Mouse (Mus musculus): Measurements from ENCODE around the gene Zfp273.
"Not testable (repeated sequence)": the region's sequence is repeated elsewhere in the genome, so short reads cannot be mapped to it uniquely, and the experiment has no call there.

Gene Zfp273

DNA sequence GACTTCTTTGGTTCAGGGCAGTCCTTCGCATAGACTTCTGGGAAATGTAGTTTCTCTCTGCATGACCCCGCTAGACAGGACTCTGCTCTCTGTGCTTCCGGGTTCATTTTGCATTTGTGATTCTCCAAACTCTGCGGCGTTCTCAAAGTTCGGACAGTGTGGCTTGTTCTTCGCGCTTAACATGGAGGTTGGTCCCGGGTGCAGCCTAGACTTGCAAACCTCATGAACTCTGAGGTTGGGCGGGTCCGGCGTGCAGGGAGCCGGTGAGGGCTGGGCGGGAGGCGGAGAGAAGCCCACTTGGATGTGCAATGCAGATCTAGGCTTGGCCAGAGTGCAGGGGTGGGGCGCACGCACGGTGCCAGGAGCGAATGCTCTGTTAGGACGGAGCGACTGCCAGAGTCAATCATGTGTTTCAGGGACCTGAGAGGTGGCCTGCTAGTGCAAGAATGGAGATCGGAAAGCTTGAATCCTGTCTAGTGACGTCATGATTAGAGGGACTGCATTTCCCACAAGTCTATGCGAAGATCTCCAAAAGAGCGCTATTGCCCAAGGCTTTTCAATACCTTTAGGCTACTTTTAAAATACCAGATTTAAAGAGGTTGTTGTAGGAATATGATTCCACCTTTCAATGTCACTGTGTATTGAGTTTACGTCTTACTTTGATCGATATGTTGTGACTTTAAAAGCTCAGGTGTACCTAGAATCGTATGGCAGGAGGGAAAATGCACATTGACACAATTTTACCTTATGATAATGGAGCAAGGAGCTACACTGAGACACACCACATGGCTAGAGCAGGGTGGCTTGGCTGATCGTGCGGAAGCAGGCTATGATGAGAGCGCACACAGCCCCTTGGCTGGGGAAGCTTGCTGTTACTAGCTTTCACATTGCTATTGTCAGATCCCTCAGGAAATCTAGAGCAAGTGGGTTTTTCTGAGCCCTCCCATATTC is at the start of gene Zfp273:
Gene Zfp273, plus strand, starts transcription at position 31 of the 951 bp plus-strand sequence.
- peak; percentile 70 for DNase-seq (ENCODE audit: low spot score)

DNA sequence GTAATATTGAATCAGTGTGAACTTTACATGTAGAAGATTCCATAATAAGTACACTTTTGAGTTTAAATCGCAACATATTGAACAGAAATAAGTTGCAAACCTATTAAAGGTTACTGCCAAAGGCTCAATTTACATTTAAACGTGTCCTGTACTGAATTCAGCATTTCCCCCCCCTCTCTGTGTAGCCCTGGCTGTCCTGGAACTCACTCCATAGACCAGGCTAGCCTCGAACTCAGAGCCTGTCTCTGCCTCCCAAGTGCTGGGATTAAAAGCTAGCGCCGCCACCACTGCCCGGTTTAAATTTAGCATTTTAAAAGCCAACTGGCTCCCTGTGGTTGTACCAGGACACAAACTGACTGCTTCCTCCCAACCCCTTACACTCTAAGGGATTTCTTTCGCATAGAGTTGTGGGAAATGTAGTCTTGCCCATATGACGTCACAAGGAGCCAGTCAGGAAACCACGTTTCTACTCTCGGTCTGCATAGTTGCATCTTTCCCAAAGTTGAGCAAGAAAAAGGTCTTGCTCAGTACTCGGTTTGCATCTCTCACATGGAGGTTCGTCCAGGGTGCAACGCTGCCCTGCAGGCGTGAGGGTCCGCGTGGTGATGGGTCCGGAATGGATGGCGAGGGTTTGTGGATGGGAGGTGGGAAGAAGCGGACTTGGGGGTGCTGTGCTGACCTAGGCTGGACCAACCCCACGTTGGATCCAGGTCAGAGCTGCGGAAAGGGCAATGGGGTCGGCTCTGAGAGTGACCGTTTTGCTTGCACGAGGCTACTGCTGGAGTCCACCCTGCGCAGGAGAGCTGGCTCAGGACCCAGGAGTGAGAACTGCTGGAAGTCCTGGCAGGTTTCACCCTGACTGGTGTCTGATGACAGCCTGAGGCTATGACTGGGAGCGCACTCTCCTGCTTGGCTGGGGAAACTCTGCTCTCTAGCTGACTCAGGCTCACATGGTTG is 34.0 kb upstream of the Zfp273 start, which contains the start of gene Zfp493:
Gene Zfp493, plus strand, starts transcription at position 429 of the 957 bp plus-strand sequence.
- DNase-seq (ENCODE audit: low spot score): peak; percentile 60

DNA sequence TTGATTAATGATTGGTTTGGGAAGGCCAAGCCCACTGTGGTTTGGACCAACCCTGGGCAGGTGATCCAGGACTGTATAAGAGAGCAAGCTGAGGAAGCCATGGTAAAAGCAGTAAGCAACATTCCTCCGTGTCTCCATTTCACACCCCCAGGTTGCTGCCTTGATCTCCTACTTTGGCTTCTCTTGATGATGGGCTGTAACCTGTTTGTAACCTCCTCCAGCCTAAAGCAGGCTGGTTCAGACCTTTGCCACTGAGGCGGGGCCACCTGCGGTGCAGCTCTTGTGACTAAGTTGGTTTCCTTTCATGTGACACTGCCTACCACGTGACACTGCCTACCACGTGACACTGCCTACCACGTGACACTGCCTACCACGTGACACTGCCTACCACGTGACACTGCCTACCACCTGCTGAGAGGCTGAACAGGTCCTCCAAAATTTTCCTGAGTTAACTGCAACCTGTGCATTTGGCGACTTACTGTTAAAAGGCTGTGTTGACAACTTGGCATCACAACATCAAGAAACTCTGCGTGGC is 21.6 kb upstream of the Zfp273 start:
- DNase-seq (ENCODE audit: low spot score): no peak

DNA sequence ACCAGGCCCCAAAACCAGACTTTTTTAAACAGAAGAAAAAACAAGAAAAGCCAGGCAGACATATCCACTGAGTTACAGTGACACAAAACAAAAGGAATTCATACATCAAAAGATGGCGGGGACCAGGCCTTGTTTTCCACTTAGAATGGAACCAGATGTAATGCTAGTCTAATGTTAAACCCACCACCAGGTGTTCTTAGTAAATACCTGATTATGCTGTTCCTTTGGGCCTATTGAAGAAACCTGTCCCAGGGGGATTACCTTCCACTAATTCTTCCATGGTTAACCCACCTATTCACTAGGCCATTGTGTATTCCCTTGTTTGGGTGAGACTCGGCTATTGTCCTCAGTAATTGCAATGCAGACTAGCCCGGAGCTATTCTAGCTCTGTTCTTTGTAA is 14.9 kb upstream of the Zfp273 start:
- DNase-seq (ENCODE audit: low spot score): no peak

DNA sequence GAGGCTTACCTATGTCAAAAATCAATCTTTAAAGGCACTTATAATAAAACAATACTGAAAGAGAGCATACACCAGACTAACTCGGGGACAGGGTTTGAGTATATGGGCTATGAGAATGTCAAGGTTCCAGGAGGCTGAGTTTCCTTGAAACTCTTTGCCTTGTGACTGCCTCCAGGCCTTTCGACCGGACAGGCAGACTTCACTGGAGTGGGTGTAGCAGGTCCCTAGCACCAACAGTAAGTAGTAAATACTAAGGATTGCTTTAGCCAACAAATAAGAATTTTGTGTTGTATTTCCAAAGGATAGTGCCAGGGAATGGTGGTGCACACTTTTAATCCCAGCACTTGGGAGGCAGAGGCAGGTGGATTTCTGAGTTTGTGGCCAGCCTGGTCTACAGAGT is 14.4 kb upstream of the Zfp273 start:
- DNase-seq (ENCODE audit: low spot score): not testable (repeated sequence)

DNA sequence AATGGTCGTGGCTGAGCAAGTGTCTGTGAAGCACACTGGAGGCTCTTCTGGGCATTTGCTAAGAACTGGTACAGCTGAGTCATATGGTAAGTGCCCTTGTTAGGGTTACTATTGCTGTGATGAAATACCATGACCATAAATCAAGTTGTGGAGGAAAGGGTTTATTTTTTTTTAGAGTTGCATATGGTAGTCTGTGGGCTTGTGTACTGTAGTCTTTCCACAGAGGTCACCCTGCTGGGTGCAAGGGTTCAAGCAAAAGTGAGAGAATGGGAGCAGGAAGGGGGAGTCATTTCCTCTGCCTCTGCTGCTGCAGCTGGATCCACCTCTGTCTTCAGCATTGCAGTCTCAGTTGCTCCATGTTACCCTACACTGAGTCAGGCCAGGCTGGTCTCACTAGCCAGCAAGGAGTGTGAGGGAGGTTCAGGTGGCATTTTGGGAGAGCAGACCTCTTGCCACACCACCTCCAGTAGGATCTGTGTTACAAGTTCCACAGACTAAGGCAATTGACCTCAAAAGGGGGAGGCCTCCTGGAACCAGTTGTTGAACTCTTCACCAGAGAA is 1.8 kb upstream of the Zfp273 start:
- DNase-seq (ENCODE audit: low spot score): no peak

DNA sequence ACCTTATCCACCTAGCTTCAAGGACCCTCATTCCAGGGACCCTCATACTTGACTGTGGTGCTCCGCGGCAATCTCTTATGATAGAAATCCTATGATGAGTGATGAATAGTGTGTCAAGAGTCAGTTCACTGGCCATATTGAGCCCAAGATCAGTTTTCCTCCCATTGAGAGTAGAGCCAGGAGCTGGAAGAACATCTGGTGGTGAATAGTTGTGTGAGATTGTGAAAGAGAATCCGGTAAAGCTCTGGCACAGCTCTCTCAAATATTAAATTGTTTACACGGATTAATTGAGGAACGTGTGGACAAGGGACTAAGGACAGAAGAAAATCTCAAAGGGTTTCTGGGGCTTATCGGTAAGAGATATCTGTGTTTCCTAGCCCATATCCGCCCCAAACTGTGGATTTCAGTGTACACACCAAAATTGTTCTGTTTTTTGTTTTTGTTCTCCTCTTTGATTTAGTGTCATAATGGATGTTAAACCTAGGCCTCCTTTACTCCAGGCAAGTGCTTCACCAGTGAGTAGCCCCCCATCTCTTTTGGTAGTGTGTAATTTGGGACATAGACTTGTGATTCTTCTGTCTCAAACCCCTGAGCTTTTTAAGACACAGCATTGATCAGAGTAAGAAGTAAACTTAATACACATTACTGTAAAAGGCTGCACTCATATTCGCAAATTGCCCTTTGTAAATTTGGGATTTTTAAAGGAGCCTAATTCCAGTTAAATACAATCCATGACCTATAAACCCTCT is 405 bp upstream of the Zfp273 start:
- no peak for DNase-seq (ENCODE audit: low spot score)

DNA sequence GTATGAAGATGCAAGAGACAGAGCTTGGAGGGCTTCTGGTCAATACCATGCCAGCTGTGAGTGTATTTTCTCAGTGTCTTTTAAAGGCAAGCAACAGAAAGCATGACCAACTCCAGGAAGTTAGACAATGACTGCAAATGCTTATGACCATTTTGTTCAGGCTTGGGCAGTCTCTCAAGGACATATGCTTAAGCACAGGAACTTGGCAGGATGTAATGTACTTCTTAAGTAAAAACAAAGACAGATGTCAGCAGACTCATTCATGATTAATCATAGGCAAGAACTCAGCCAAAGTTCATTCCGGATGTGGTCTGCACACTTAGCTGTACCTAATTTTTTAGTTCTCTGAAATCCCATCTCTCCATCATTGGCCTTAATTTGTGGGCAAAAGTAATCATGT is 5.1 kb downstream of the Zfp273 start:
- no peak for DNase-seq (ENCODE audit: low spot score)

DNA sequence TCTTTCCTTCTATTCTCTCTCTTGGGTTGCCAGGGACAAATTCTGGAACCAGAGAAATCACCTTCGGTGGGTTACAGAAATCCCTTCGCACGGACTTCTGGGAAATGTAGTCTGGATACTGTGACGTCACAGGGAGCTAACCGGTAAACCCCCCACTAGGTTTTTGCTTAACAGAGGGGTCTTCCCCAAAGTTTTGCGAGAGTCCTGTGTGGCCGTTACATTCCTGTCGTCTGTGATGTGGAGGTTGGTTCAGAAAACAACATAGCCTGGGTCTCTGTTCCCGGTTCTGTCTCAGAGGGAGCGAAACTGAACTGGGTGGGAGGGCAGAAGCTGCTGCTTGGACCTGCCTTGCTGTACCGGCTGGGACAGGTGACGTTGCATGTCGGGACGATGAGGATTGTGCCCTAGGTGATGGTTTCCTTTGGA is 17.4 kb downstream of the Zfp273 start, which contains the start of gene Gm10037:
Gene Gm10037, plus strand, starts transcription at position 196 of the 426 bp plus-strand sequence.
- DNase-seq (ENCODE audit: low spot score): peak; percentile 49

DNA sequence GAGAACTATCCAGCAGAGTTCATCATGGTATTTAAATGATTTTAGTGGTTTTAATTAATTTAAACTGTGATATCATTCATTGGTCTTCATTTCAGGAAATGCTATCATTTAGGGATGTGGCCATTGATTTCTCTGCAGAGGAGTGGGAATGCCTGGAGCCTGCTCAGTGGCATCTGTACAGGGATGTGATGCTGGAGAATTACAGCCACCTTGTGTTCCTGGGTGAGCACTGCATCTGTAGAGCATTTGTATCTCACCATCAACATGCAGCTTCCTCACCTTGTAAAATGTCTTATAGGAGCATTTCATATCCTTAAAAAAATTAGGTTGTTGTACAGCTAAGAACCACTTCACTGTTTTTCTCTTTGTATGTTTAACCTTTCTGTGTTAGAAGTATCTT is 19.6 kb downstream of the Zfp273 start:
- DNase-seq (ENCODE audit: low spot score): not testable (repeated sequence)

DNA sequence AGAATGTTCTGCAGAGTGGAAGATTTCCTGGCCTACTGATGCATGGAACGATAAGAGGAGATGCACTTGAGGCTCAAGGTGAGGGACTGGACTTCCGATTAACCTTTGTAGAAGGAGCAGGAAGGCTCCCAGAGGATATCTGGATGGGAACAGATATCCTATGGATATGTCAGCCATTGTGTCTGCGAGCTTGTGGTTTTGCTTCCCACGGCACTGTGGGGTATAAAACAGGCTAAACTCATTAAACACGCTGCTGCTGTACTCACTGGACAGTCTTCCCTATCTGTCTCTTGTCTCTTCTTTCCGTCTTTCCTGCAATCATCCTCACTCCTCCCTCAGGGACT is 30.2 kb downstream of the Zfp273 start:
- no peak for DNase-seq (ENCODE audit: low spot score)

DNA sequence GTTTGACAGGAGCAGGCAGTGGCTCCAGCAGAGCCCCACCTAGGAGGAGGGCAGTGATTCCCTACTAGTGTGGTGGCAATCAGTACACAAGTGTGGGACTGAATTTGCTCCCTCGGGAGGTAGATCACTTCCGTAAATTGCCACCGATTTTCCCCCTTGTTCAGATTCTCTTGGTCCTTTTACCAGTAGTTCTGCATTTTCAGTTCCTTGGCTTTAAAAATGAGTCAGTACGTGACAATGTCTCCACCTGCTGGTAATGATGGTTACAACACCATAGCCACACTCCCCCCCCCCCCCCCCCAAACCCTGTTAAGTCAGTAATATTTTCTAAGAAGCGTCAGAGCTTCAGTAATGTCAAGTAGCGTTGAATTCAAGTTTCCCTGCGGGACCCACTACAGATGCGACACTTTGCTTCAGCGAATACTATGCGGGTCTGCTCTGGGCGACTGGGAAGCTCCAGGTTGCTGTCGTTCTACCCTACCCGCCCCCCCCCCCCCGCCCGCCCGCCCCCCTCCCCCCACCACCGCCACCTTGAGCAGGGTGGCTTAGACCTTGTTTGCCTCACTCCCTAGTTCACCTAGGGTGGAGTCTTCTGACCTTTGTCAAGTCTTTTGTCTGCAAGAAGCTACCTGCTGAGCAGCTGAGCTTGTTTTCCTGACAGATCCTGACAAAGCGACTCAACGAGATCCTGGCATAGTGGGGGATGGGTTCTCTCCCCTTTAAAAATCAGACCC is 30.7 kb downstream of the Zfp273 start:
- peak; percentile 47 for DNase-seq (ENCODE audit: low spot score)

DNA sequence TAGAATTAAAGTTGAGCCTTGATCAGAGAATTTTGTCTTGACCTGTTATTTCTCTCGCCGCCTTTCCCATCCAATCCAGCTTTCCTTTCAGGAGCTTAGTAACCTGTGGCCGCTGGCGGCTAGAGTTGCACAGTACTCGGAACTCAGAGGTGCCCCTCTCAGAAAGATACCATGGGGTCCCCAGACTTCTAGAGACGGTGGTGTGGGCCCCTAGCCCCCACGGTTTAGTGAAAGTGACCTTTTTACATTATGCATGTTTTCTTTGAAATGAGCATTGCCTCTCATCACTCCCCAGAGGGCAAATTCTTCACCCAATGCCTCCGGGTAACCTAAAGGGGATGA is 31.3 kb downstream of the Zfp273 start:
- no peak for DNase-seq (ENCODE audit: low spot score)

DNA sequence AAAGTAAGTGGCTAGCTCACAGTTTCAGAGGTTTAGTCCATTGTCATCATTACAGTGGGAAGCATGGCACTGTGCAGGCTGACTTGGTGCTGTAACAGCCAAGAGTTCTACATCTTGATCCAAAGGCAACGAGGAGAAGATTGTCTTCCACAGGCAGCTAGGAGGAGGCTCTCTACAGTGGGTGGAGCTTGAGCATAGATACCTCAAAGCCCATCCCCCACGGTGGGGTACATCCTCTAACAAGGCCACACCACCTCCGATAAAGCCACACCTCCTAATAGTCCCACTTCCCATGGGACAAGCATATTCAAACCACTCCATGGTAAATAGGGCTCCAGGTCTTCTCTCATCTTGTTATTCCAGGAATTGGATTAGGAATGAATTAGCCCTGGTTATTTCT is 36.8 kb downstream of the Zfp273 start:
- no peak for DNase-seq (ENCODE audit: low spot score)

DNA sequence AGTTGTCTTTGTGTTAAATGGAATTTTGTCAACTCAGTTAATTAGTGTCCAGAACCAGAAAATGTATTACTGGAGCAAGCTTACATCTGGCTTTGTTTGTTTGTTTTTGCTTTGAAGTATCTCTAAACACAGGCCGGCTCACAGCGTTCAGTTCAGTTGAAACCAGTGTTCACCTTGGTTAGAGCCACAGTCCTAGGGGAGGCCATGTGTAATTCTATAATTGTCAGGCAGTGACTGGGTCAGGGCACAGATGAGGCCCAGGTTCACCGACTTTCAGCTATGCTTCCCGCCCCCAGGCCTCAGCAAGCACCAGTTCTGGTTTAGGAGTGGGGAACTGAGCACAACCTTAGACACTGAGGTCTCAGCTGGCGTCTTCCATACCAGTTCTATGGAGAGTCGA is 39.6 kb downstream of the Zfp273 start:
- DNase-seq (ENCODE audit: low spot score): no peak

DNA sequence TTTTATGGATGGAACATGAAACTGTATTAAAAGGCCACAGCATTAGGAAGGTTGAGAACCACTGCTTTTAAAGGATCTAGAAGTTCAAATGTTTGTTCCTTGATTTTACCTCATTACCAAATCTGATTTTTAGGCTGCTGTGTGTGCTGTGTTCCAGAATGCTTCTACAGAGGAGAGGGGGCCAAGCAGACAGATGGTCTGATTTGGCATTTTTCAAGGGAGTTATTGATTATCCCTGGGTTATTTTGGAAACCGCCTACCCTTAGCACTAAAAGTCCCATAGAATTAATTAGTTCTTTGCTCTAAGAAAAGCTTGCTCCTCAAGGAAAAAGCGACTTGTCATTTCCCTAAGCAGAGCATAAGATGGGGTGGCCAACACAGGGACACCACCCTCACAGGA is 40.4 kb downstream of the Zfp273 start:
- DNase-seq (ENCODE audit: low spot score): no peak

DNA sequence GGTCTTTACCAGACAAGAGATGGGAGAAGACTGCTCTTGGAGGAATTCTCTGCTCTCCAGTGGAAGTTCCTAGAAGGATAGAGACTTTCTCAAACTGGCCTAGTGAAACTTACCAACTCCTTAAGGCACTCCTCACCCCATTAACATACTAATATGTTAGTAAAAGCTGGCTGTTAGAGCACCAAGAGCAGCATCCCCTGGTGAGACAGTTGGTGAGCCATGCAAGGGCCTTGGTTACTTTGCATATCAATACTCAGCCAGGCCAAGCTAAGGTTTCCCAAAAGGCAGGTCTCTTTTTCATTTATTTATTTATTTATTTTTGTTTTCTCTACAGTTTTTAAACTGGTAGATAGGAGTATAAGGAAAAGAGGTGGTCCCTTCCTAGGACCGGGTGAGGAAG is 43.8 kb downstream of the Zfp273 start:
- DNase-seq (ENCODE audit: low spot score): no peak

DNA sequence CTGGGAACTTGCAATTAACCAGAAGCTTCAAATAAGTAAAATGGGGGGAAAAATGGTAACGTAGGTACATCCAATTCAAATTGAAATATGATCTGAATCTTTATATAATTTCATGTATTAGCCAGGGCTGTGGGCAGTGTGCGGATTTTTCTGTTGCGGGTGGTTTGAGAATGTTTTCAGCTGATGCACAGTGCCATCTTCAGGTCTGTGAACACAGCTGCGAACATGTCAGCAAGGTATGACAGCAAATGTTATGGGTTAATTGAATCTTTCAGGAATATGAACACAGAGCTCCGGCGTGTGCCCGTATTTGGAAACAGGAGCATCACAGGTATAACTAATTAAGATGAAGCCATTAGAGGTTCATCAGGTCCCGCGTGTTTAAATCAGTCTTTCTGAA is 49.0 kb downstream of the Zfp273 start:
- no peak for DNase-seq (ENCODE audit: low spot score)

DNA sequence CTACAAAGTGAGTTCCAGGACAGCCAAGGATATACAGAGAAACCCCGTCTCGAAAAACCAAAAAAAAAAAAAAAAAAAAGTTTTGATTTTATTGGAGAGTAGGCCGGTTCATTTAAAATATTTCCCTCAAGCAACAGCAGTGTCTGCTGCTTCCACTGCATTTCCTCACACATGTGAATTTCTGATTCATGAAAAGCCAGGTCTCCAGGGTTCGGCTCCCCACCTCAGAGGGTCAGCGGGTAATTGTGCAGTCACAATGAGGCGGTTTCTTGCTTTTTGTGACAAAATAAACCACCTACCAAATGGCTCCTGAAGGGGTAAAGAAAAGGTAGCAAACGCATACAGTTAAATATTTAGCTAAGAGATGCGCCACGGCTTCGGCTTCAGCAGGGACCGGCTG is 49.5 kb downstream of the Zfp273 start, which contains the start of gene BC048507:
Gene BC048507, plus strand, starts transcription at position 301 of the 400 bp plus-strand sequence.
- DNase-seq (ENCODE audit: low spot score): no peak

DNA sequence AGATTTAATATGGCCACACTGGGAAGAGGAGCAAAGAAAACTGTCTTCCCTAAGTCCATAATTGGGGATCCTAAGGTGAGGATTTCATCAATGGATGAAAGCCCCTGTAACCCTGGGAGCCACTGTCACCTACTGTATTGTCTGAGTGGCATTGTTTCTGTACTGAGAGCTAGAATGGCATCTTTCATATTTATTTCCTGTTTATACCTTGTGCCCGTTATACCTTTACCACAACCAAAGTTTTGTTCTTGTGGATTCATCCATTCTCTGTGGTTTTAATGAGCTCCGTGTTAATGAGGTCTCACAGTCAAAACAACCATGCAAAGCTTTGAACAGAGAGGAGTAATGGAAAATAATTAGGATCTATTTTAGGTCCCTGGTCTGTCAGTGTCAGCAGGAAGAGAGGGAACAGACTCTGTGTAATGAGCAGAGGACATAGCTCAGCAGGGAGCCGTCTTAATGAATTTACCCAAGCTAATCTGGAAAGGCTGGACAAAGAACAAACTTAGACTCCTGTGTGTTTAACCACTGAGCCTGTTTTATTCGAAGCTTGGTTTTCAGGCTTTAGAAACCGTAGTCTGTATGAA is 51.3 kb downstream of the Zfp273 start:
- DNase-seq (ENCODE audit: low spot score): no peak
